Mouse (Mus musculus) bone marrow, adult 2 months (tissue): ENCODE data around the gene Sh2d1b2. TPM values are rescaled to one million over a fixed set of nuclear protein-coding genes. Genes with fewer than 3 reads are reported as not detected.

Experiments
- H3K27ac ChIP-seq: fragments of 200-500 bp; 2 replicates; pipeline ENCODE4 v1.5.1; 2012; ENCODE audit warnings: low read depth, mild to moderate bottlenecking, control low read depth, inconsistent platforms, low read length; ENCODE audit not compliant: control insufficient read depth, poor library complexity, insufficient read depth
- H3K4me1 ChIP-seq: fragments of 200-500 bp; 2 replicates; pipeline ENCODE4 v1.6.1; 2011; ENCODE audit warnings: low read length; ENCODE audit not compliant: control insufficient read depth, insufficient read depth
- H3K4me3 ChIP-seq: fragments of 200-500 bp; replicated peaks from 2 replicates; pipeline ENCODE3; 2011; ENCODE audit warnings: mild to moderate bottlenecking, low read depth, low read length, control low read depth; ENCODE audit not compliant: control insufficient read depth
- CTCF ChIP-seq: fragments of 200-500 bp; IDR thresholded peaks from 2 replicates; pipeline ENCODE4 v1.5.1; 2011; ENCODE audit warnings: low read length, control low read depth; ENCODE audit not compliant: control insufficient read depth, insufficient read depth
- POLR2A ChIP-seq: fragments of 200-500 bp; IDR thresholded peaks from 2 replicates; pipeline ENCODE4 v1.6.1; 2011; ENCODE audit warnings: low read depth, mild to moderate bottlenecking, control low read depth, low read length, borderline replicate concordance; ENCODE audit not compliant: control insufficient read depth
- WGBS: fragments of 180-500 bp; shearing (Covaris S2); methylation state at CpG from one replicate; pipeline ENCODE4 v1.1.7; 2018; 5-methylcytosine and 5-hydroxymethylcytosine counted together
- polyA plus RNA-seq: library from polyadenylated mRNA; stranded (reverse); fragments of >200 nt; gene quantifications from 2 replicates; pipeline ENCODE4 v1.2.4, GENCODE M21; 2011; ENCODE audit warnings: low replicate concordance; ENCODE audit not compliant: missing spikeins, insufficient read depth, insufficient read length

The Sh2d1b2 gene
- polyA plus RNA-seq, 1 experiment = not detected

- H3K4me3 ChIP-seq = no peak overlapping the region
- H3K27ac ChIP-seq = no peak overlapping the region
- H3K4me1 ChIP-seq = no peaks in the 10 kb centered on the region
- TF ChIP-seq CTCF (no peak), POLR2A (no peak)
- 79% methylated on average over 15 of the region's 15 CpGs for WGBS
These were observed 62.4 kb downstream of the Sh2d1b2 start for GRCm38 (mm10) chr1:170294786-170295570.

- Histone ChIP-seq H3K27ac (no peak overlapping the region), H3K4me1 (no peaks in the 10 kb centered on the region), H3K4me3 (no peak overlapping the region)
- no peak for TF ChIP-seq POLR2A
- no peak for TF ChIP-seq CTCF
- WGBS = 53% methylated on average over 4 of the region's 4 CpGs
These were observed 66.9 kb downstream of the Sh2d1b2 start for GRCm38 (mm10) chr1:170299496-170299895.

GRCm38 (mm10) chr1:170301686-170302085, 69.1 kb downstream of the Sh2d1b2 start:
- H3K4me3 ChIP-seq = no peak overlapping the region
- H3K4me1 ChIP-seq = no peaks in the 10 kb centered on the region; the same call in 1 of the 2 replicates
- TF ChIP-seq POLR2A = no peak
- no peak overlapping the region for H3K27ac ChIP-seq
- 87% methylated on average over 9 of the region's 9 CpGs for WGBS

GRCm38 (mm10) chr1:170302456-170302855, 69.9 kb downstream of the Sh2d1b2 start:
- Histone ChIP-seq H3K4me1 (no peaks in the 10 kb centered on the region; the same call in 1 of the 2 replicates), H3K27ac (no peak overlapping the region), H3K4me3 (no peak overlapping the region)
- no peak for TF ChIP-seq POLR2A
- 85% methylated on average over 6 of the region's 6 CpGs for WGBS

GRCm38 (mm10) chr1:170303103-170303502, 70.6 kb downstream of the Sh2d1b2 start:
- no peak overlapping the region for H3K27ac ChIP-seq
- no peaks in the 10 kb centered on the region; the same call in 1 of the 2 replicates for H3K4me1 ChIP-seq
- 85% methylated on average over 6 of the region's 6 CpGs for WGBS
- TF ChIP-seq POLR2A (no peak), CTCF (no peak)
- no peak overlapping the region for H3K4me3 ChIP-seq

Other genes with a start within 250 kb of the Sh2d1b2 start
- gene Ddr2, start 122.0 kb upstream of the Sh2d1b2 start, polyA plus RNA-seq = 3.2 and 6.0 TPM in 2 replicates
- 18.5 and 23.4 TPM in 2 replicates for gene Uap1, start 57.8 kb upstream of the Sh2d1b2 start, polyA plus RNA-seq
- 15.9 and 16.0 TPM in 2 replicates for gene Uhmk1, start 17.4 kb upstream of the Sh2d1b2 start, polyA plus RNA-seq
- 2.5 and 2.8 TPM in 2 replicates for gene Sh2d1b1, start 44.6 kb downstream of the Sh2d1b2 start, polyA plus RNA-seq
- 5.0 and 8.3 TPM in 2 replicates for gene Gm7694, start 73.6 kb downstream of the Sh2d1b2 start, polyA plus RNA-seq
- not detected in 2 replicates for gene Spata46, start 76.1 kb downstream of the Sh2d1b2 start, polyA plus RNA-seq